Mouse (Mus musculus) brain, embryonic 14.5 days (tissue): ENCODE measurements at regions not wholly inside any gene's neighbourhood (a gene's known extent, or its start where the extent isn't known, plus 50 kb on each side); places are given as distances from the start of the nearest gene placed in this dataset.
A peak's percentile ranks its signal among the peaks of the same experiment; 100 is the strongest.
"Not testable (repeated sequence)": the region's sequence is repeated elsewhere in the genome, so short reads cannot be mapped to it uniquely, and the experiment has no call there.

Experiments used
- DNase-seq: peaks from one replicate; pipeline ENCODE4 v3.0.0-alpha.2; 2011; ENCODE audit warnings: low read depth
- CTCF ChIP-seq: fragments of 200-500 bp; IDR thresholded peaks from 2 replicates; pipeline ENCODE4 v1.5.1; 2012; ENCODE audit warnings: inconsistent platforms, mild to moderate bottlenecking, moderate library complexity, borderline replicate concordance; ENCODE audit not compliant: insufficient read depth, insufficient read length; ENCODE audit errors: extremely low read depth
- POLR2A ChIP-seq: fragments of 200-500 bp; IDR thresholded peaks from 2 replicates; pipeline ENCODE4 v1.6.1; 2012; ENCODE audit warnings: mild to moderate bottlenecking, inconsistent platforms, borderline replicate concordance; ENCODE audit not compliant: poor library complexity, insufficient read depth, insufficient read length, severe bottlenecking; ENCODE audit errors: extremely low read depth

GRCm38 (mm10) chr12:46395245-46395644 lies 423.5 kb downstream of the Nova1 start:
- DNase-seq: no peak
- TF ChIP-seq CTCF: no peak
- TF ChIP-seq POLR2A: no peak

GRCm38 (mm10) chr12:46393769-46394168 lies 425.0 kb downstream of the Nova1 start:
- no peak for TF ChIP-seq POLR2A
- no peak for TF ChIP-seq CTCF

GRCm38 (mm10) chr12:46378914-46379313 lies 439.8 kb downstream of the Nova1 start:
- TF ChIP-seq POLR2A (no peak), CTCF (no peak)
- peak; percentile 72 for DNase-seq

More at GRCm38 (mm10) chr12:46393769-46394168, 425.0 kb downstream of the Nova1 start:
- DNase-seq: peak; percentile 56

GRCm38 (mm10) chr12:46371747-46372146 lies 447.0 kb downstream of the Nova1 start:
- no peak for TF ChIP-seq CTCF
- TF ChIP-seq POLR2A: no peak
- DNase-seq: peak; percentile 93

GRCm38 (mm10) chr12:46333376-46333775 lies 485.4 kb downstream of the Nova1 start:
- no peak for DNase-seq
- TF ChIP-seq CTCF (no peak), POLR2A (no peak)

DNA sequence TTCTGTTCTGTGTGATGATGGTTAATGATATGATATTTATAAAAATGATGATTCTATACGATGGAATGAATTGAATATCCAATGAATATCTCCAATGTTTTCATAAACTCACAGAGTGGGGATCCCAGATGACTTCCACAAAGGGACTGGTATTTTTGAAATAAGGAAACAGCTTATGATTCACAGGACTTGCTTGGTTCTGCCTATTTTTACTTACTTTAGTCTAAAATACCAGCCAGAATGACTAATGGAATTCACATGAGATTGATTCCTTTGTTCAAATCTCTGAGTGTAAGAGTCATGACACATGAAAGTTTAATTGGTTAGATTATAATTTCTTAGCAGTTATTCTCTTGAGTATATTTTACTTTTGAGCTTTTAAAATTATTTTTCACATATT lies 490.9 kb downstream of the Nova1 start:
- TF ChIP-seq CTCF: no peak
- TF ChIP-seq POLR2A: no peak
- DNase-seq: no peak

GRCm38 (mm10) chr12:46323276-46323675 lies 495.5 kb downstream of the Nova1 start:
- peak; percentile 40 for DNase-seq

GRCm38 (mm10) chr12:46303136-46303797 lies 515.5 kb downstream of the Nova1 start:
- peak; percentile 33 for DNase-seq
- TF ChIP-seq CTCF (no peak), POLR2A (no peak)

More at GRCm38 (mm10) chr12:46323276-46323675, 495.5 kb downstream of the Nova1 start:
- TF ChIP-seq CTCF (no peak), POLR2A (no peak)

DNA sequence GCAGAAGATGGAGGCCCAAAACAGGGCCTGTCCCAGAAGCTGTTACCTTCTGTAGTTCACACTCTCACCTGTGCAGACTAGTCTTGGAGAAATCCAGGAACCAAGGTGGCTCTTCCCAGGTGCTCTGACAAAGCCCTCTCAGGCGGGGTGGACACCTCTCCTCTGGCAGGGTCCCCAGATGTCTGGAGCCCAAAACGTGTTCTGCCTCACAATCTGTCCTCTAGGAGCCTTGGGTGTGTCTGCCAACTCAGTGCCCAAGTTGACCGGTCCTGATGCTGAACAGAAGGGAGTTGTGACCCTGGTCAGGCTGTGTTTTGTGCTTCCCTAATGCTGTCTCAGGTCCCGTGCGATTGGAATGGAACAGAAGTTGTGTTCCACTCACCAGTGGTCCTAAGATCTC lies 519.8 kb downstream of the Nova1 start:
- no peak for DNase-seq
- TF ChIP-seq CTCF: no peak
- no peak for TF ChIP-seq POLR2A

DNA sequence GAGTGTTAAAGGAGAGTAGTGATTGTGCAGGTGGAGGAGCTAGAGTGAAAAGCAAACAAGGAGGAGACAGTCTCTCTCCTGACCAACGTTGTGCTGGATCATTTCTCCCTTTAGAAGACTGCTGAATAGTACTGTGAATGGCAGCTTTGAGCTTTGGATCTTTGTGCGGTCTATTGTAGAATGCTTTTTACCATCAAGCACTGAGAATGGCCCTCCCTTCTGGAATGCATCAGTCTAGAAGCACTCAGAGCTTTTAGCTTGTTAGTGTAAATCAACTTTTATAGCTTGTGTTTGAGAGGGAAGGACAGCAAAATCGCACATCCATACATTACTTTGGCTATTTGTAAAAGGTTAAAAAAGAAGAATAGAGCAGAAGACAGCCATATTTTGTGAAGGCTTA lies 534.2 kb downstream of the Nova1 start:
- DNase-seq: peak; percentile 47
- no peak for TF ChIP-seq CTCF
- no peak for TF ChIP-seq POLR2A

- DNase-seq: peak; percentile 84
- TF ChIP-seq CTCF: no peak
- TF ChIP-seq POLR2A: no peak
Observed at GRCm38 (mm10) chr12:46248402-46249018, 570.2 kb downstream of the Nova1 start.

- DNase-seq: no peak
- TF ChIP-seq CTCF: no peak
- TF ChIP-seq POLR2A: no peak
Observed at GRCm38 (mm10) chr12:46244925-46245324, 573.8 kb downstream of the Nova1 start.

DNA sequence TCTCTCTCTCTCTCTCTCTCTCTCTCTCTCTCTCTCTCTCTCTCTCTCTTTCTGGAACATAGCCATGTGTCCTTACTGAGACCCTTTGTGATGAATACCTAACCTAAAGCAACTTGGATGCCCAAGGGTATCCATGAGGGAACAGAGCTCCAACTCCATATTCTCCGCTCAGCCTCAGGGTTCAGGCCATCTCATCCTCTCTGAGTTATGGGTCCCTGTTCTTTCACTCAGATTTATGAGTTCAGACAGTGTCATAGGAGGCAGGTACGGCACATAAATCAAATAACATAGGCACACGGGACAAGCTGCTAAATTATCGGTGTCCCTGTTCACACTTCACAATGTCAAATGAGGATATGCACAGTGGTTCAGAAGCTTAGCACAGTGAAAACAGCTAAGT lies 586.4 kb downstream of the Nova1 start:
- DNase-seq: no peak
- TF ChIP-seq CTCF (no peak), POLR2A (no peak)

- DNase-seq: not testable (repeated sequence)
Observed at GRCm38 (mm10) chr12:46215328-46215727, 603.4 kb downstream of the Nova1 start.

GRCm38 (mm10) chr12:46199076-46199475 lies 619.7 kb downstream of the Nova1 start:
- no peak for DNase-seq

More at GRCm38 (mm10) chr12:46199076-46199475, 619.7 kb downstream of the Nova1 start:
- TF ChIP-seq POLR2A: no peak
- TF ChIP-seq CTCF: no peak
